Mouse (Mus musculus) heart, postnatal 36 days (tissue): ENCODE measurements at regions not wholly inside any gene's neighbourhood (a gene's known extent, or its start where the extent isn't known, plus 50 kb on each side); places are given as distances from the start of the nearest gene placed in this dataset.

Experiments used
- DNase-seq, 2 experiments: peaks; one replicate each; pipeline ENCODE4 v3.0.0; 2021 to 2022
- intact Hi-C: fragments of 180-260 bp; cut with DNase I; formaldehyde crosslinking; loops from one replicate; pipeline ENCODE4 v1.15.1; 2025

DNA sequence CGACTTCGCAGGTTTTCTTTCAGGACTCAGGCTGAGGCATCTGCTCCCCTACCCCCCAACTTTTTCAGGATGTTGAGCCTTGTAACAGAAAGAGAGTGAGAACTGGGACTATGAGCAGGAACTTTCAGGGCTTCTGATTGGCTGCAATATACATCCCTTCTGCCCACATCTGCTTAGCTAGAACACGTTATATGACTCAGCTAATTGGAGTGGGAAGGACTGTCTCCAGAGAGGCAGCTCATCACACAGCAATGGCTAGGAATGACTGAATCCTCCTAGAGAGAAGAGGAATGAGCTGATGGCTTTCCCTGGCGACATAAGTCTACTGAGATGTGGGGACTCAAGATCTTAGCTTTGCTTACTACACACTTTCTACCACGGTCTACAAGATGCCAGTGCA lies 208.8 kb downstream of the Pdcd6ip start:
- no peak for DNase-seq
- intact Hi-C loops: no loop called here

DNA sequence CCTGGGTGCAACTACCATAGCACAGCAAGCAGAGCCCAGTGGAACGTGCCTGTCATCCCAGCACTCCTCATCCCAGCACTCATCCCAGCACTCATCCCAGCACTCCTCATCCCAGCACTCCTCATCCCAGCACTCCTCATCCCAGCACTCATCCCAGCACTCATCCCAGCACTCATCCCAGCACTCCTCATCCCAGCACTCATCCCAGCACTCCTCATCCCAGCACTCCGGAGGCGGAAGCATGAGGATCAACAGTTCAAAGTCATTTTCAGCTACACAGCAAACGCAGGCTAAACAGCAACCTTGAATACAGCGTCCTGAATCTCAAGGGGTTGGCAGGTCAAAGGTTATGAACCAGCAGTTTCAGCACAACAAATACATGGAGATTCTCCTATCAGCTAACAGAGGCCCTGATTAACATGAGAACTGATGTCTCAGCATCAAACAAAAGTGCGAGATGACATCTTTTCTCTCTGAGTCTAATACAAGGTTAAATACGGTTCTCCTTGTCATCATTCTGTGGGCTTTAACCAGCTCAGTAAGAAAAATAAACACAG lies 211.8 kb downstream of the Pdcd6ip start:
- intact Hi-C loops: no loop called here
- DNase-seq: no peak

DNA sequence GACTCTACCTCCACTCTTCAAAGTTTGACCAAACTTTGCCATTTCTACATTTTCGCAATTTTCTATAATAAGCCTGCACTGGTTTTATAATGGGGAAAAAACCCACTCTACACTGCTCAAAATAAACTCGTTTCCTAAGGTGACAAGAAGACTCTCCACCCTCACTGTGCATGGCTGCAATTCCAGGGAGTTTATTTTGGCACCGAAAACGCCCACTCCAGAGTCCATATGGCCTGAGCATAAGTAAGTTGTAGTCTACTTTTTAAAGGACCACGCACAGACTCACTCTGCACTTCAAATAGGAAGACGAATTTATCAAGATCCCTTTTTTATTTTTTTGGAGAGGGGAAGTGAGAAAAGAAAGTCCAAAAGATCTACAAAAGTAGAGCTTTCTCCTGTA lies 219.4 kb downstream of the Pdcd6ip start:
- DNase-seq: no peak
- intact Hi-C loops: no loop called here

DNA sequence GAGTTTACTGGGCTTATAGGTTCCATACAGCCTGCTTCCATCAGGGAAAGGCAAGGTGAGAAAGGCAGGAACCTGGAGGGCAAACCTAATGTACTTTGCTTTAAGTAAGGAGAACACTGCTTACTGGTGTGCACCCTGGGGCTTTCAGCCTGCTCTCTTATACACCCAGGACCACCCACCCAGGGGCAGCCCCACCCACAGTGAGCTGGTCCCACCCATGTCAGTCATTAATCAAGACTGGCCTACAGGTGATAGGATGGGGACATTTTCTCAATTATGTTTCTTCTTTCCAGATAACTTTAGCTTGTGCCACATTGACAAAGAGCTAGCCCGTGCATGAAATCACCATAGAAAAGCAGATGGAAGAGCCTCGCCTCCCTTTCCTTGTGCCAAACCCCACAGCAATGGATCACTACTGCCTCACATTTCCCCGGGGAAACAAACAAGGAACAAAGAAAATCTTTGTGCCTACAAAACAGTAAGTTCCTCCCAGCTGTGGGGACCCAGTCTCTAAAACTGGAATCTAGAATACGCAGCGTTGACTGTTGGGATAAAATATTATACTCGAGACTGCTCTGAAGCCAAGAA lies 221.5 kb downstream of the Pdcd6ip start:
- DNase-seq: no peak
- intact Hi-C loops: no loop called here

DNA sequence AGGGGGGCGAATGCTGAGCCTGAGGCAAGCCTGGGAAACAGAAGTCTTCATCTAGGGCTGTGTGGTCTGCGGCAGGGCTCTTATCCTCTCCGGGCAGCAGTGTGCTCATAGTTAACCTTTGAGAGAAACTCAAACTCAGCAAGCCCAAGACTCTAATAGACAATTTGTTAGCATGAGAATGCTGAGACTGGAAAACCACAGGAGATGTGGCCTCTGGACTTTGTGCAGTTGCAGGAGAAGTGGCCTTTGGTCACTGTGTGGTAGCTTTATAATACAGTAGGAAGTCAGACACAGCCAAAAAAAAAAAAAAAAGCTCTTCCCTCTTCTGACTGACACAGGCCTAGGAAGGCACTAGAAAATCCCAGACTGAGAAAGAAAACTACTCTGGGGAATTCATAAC lies 228.2 kb downstream of the Pdcd6ip start:
- no peak for DNase-seq
- intact Hi-C loops: no loop called here

DNA sequence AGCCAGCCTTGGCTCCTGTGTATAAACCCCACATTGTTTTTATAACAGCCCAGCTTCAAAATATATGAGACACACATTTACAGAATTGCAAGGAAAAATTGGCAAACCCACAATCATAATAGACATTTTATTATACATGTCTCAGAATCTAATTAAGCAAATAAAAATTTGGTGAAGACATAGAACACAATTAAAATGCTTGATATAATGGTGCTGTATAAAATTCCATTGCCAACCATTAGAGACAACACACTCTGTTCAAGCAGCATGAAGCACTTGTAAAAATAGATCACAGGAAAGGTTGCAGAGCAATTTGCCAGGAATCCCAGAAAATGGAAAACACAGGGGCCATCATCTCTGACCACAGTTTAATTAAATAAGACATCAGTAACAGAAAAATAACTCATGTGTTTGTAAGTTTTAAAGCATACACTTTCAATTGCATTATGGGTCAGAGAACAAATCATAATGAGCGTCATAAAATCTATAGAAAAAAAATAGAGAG lies 229.2 kb downstream of the Pdcd6ip start:
- intact Hi-C loops: no loop called here
- DNase-seq: no peak

DNA sequence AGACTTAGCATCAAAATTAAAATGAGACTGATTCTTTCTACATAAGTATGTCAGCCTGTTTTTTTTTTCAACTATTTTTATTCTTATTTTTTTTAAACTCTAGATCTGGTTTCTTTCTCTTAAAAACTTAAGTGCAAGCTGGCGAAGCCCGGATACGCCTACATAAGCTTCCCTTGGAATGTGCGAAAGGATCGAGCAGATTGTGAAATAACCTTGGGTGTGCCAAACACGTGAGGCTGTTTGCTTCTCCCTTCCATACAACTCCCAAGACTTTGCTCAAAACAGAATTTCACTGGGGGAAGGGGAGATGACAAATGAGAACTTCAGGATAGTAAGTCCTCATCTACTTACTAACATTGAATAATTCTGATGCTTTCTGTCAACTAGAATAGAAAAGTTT lies 236.3 kb downstream of the Pdcd6ip start:
- DNase-seq: peak in 1 of 2 experiments; percentile 8
- intact Hi-C loops: no loop called here

DNA sequence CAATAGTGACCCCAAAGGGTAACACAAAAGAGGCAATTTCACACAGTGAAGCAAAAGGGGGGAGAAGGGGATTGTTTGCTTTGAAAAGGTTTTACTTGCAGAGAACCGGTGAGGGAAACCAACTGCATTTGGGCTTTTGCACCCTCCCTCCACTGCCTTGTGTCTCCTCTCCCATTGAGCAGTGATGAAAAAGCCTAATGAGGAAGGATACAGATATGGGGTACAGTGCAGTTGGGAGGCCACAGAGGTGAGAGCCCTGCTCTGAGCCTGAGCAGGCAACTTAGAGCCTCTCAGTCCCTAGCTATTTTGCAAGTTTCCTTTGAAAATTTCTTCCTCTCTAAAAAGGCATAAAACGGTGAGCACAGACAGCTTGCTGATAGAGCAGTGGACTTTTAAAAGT lies 245.2 kb downstream of the Pdcd6ip start:
- intact Hi-C loops: no loop called here
- DNase-seq: no peak

DNA sequence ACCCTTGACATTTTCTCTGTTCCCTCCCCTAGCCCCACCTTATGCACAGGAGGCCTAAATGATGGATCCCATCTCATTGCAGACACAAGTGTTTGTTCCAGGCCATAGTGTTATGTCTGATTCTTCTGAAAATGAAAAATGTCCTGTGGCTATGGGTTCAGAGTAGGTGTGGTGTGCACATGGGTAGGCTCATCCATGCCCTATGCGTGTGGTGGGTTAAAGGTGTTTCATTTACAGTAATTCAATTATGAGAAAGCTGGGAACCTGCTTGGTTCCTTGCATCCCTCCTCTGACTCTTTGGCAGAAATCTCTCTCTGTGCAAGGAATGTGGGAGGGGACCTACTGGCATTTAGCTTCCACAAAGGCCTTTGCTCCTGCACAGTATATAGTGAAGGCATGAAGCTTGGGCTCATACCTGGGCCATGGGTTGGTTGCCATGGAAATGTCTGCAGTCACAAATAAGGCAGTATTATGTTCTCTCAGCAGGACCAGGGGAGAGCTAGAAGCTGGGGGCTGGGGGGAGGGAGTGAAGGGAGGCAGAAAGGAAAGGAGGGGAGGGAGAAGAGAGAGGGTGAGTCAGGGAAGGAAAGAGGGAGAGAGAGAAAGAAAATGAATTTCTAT lies 245.7 kb downstream of the Pdcd6ip start:
- intact Hi-C loops: no loop called here

DNA sequence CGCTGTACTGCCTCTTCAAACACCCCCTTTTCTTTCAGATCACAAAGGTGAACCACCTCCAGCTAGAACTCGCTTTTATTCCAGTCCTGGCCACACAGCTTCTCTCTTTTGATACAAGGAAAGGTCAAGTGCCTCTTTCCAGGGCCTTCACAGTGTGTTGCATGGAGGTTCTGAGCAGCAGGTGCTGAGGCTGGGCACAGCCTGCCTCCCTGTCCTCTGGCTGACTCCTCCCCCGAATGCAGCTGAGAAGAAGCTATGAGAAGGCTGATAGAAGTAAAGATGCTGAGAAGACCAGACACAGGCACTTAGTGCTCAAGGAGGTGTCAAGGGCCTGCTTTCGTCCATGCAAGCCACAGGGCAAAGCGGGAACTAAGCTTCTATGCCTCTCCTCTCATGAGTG lies 248.2 kb downstream of the Pdcd6ip start:
- DNase-seq: no peak
- intact Hi-C loops: no loop called here

More for the DNA sequence above, 245.7 kb downstream of the Pdcd6ip start:
- no peak for DNase-seq

DNA sequence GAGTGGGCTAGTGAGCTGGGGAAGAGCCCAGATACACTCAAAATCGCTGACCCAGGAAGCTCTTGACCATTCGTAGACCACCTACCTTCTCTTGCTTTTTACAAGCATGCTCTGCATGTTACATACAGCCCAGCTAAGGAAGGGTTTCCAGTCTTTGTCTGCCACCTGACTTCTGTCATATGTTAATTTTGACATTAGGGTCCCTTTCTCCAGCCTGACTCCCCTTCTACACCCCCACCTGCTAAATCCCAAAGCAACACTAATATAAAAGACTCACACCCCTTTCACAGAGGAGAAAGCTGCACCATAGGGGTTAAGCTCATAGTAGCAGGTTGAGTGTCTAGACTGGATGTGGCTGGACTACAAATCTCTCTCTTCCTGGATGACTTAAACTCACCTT lies 248.8 kb downstream of the Pdcd6ip start:
- intact Hi-C loops: no loop called here

DNA sequence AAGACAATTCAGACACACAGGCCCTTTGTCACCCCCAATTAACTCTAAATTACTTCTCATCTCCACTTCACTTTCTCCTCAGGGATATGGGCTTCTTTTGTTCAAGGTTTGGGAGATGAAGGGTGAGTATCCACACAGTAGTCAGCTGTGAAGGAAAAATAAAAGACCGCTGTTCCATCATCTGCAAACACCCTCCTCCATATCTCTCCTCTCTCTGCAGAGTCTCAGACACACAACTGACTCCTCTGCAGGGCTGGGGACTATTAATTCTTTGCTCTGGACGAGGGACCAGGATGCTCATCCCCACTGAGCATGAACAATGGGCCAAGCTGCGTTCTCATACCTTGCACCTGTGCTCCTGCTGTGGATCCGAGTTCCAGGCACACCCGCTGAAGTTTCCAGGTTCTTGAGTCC lies 249.3 kb downstream of the Pdcd6ip start:
- intact Hi-C loops: no loop called here
- no peak for DNase-seq

More for the DNA sequence above, 248.8 kb downstream of the Pdcd6ip start:
- no peak for DNase-seq

DNA sequence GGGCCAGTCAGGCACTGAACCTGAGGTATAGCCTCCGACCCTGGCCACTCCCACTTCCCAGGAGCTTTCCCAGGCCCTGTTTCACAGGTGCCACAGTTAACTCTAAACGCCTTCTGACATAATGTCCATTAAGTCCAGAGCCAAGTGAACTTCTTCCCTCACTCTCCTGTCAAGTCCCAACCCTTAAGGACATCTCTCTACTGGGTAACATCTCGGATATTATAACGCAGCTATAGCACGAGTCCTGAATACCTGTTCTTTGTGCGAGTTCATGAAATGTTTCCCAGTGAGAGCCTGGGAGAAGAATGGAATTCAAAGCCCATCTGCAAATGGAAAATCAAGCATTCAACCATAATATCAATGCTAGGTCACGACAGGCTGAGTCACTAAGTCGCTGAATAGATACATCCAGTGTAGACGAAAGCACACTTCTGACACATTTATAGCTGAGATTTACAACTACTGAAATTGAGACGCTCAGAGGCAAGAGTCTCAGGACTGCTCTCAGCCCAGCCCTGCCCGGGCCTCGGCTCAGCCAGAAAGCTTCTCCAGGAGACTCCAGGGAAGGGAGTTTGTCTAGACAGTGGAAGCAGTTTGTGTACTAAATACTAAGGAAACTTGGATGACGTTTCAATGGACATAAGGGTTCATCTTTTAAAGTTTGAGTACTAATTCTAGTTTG lies 250.7 kb downstream of the Pdcd6ip start:
- DNase-seq: no peak
- intact Hi-C loops: no loop called here

DNA sequence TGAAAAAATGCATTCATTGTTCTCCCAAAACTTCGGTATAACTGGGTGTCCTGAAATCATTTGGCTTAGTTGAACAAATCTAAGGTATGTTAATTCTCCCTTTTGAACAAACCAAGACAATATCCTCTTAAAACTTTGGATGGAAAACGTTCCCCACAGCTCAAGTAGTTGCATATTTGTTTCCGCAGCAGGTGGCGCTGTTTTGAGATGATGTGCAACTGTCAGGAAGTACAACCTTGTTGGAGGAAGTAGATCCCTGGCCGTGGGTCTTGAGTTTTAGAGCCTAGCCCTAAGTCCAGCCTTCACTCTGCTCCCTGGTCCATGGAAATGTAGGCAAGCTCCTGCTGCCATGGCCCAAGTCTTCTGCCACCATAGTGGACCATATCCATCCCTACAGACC lies 252.5 kb downstream of the Pdcd6ip start:
- no peak for DNase-seq
- intact Hi-C loops: no loop called here

DNA sequence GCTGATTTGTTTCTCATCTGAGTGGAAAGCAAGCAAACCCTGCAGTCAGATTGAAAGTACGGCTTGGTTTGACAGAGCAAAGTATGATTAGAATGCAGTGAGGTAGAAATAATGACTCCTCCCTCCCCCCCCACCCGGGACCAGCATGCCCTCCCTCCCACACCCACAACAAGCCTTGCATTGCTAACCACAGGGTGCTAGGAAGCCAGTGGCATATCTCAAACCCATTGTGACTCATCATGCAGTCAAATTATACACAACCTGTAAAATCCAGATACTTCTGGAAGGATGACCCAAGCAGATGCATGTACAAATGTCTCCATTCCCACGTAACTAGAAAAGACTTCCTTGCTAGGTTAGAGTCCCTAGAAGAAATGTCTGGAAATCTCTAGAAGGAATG lies 254.8 kb downstream of the Pdcd6ip start:
- intact Hi-C loops: no loop called here
- no peak for DNase-seq

DNA sequence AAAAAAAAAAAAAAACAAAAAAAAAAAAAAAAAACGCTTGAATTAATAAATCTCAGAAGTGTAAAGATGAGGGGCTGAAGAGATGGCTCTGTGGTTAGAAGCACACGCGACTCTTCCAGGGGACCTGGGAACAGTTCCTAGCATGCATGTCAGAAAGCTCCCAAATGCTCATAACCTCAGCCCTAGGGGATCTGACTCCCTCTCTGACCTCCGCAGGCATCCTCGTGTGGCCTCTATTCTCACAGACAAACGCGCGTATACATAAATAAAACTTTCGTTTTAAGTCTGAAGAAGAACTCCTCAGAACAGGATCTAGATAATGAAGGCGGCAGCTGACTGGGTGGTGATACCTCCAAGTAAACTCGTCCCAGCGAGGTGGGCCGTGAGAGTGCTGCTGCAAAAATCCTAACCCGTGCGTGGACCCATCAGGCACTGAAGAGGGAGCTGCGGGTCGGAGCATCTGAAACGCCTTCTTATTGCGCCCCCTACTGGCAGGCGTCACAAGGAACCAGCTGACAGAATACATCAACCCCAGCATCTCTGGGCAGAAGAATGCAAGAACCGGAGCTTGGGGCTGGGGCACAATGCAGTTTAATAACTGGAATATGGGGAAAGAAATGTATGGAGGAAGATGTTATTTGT lies 266.2 kb downstream of the Pdcd6ip start:
- intact Hi-C loops: loop anchor here (5.0 kb wide), 1 partner anchor 200 kb away; no protein-coding TSS in a partner anchor
- DNase-seq: peak; percentile 64 to 74

DNA sequence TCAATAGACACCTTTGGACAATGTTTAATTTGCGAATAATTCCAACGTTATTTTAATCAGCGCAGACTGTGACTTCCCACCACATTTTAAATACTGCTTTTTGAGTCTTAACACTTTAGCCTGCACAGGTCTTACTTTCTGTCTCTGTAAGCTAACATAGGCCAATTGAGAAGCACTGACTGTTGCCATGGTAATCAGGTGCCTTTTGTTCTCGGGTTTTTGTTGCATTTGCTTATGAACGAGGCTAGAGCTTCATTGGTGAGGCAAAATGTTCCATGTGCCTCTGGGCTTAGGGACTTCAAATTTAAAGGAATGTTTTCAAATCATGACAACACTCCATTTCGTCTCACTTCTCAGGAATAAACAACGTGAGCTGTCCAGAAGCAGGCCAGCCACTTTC lies 269.7 kb downstream of the Pdcd6ip start:
- no peak for DNase-seq
- intact Hi-C loops: no loop called here

DNA sequence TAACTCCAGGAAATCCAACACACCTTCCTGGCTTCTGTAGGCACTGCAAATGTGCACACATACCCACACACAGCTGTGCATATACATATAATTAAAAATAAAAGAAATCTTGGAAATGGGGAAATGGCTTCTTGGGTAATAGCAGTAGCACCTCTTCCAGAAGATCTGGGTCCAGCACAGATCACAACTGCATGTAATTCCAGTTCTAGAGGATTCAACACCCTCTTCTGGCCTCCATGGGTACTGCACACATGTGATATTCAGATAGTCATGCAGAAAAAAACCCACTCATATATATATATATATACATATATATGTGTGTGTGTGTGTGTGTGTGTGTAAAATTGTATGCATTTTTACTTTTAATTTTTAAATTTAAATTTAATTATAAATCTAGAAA lies 272.1 kb downstream of the Pdcd6ip start:
- intact Hi-C loops: no loop called here
- no peak for DNase-seq

DNA sequence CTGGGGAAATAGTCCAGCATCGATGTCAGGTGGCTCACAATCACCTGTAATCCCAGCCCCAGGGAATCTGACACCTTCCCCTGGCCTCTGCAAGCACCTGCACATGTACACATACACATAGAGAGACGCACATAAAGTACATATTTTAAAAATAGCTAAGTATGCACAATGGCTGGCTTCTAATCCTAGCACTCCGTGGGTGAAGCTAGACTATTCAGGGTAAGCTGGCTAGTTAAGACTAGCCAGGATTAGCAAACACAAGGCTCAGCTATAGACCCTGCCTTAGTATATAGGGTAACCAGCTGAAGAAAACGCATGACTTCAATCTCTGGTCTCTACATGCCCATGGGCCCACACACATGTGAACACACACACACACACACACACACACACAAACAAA lies 274.6 kb downstream of the Pdcd6ip start:
- DNase-seq: no peak
- intact Hi-C loops: no loop called here

DNA sequence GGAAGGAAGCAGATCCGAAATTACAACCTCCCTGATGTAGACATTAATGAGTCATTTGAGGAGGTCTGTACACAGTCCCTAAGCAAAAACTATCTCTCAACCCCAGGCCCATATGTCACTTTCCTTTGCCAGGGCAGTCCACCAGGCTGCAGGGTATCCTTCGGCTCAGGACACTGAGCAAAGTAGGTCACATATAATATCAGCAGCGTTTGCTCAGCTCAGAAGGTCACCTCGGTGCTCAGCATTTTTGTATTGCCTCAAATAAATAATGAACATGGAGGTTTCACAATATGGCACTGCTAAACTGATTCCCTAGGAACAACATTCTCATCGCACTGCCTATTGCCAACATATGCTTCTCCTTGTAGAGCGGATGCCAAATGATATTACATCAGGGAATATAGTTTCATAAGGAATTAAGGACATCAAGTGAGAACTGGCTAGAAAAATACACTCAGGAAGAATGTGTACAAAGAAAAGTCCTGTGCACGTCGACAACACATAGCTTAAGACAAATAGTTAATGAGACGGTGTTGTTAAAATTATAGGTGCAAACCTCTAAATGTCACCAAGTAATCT lies 275.4 kb downstream of the Pdcd6ip start:
- no peak for DNase-seq
- intact Hi-C loops: no loop called here

DNA sequence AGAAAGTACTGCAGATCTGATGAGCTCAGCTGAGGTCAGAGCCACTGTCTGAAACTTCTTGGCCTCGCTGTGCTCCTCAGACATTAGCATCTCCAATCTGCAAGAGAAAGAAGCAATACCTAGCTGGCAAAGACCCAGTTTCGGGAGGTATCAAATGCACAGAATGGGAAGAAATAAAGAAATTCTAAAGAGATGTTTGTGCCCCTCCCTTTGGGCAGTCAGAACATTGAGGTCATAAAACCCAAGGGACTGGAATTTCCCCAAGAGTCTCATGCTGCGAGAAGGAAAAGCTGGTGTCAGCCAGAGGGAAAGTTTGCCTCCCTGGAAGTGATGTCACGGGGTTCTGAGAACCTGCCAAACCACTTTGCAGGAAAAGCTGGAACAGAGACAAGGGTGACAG lies 277.6 kb downstream of the Pdcd6ip start:
- no peak for DNase-seq
- intact Hi-C loops: no loop called here
